Mouse (Mus musculus) myocyte (in vitro differentiated cells): Measurements from ENCODE around the gene Twf2.

ENCODE experiments used
- CEBPB ChIP-seq: IDR thresholded peaks from 2 replicates; pipeline ENCODE4 v1.6.1; 2011; ENCODE audit warnings: mild to moderate bottlenecking, moderate library complexity; ENCODE audit not compliant: poor library complexity, insufficient read depth, severe bottlenecking
- E2F4 ChIP-seq: IDR thresholded peaks from one replicate; pipeline ENCODE4 v1.6.1; 2011; ENCODE audit warnings: mild to moderate bottlenecking, control low read depth, moderate library complexity; ENCODE audit not compliant: insufficient read depth
- MAX ChIP-seq: IDR thresholded peaks from one replicate; pipeline ENCODE4 v1.6.1; 2011; ENCODE audit warnings: low read depth, mild to moderate bottlenecking, control low read depth
- MYOD1 ChIP-seq, 3 experiments: IDR thresholded peaks; one replicate each; pipeline ENCODE4 v1.6.1; 2011; ENCODE audit warnings: control low read depth in 2 of 3, low read depth in 2 of 3, mild to moderate bottlenecking in 2 of 3, moderate library complexity in 1 of 3; ENCODE audit not compliant: insufficient read length in 2 of 3, control insufficient read depth in 1 of 3
- MYOG ChIP-seq, 3 experiments: IDR thresholded peaks; one replicate each; pipeline ENCODE4 v1.6.1; 2011; ENCODE audit warnings: control low read depth in 2 of 3, low read depth in 2 of 3, mild to moderate bottlenecking in 2 of 3; ENCODE audit not compliant: insufficient read length in 2 of 3, control insufficient read depth in 1 of 3, insufficient read depth in 1 of 3
- POLR2A ChIP-seq: IDR thresholded peaks from one replicate; pipeline ENCODE4 v1.6.1; 2011; ENCODE audit warnings: low read depth, mild to moderate bottlenecking, control low read depth, moderate library complexity; ENCODE audit not compliant: insufficient read length
- POLR2AphosphoS2 ChIP-seq: IDR thresholded peaks from one replicate; pipeline ENCODE4 v1.6.1; 2011; ENCODE audit warnings: low read depth, control low read depth; ENCODE audit not compliant: insufficient read length
- REST ChIP-seq: IDR thresholded peaks from one replicate; pipeline ENCODE4 v1.6.1; 2011; ENCODE audit warnings: mild to moderate bottlenecking, control low read depth, moderate library complexity; ENCODE audit not compliant: insufficient read depth, insufficient read length
- SRF ChIP-seq: IDR thresholded peaks from one replicate; pipeline ENCODE4 v1.6.1; 2011; ENCODE audit warnings: low read depth; ENCODE audit not compliant: control insufficient read depth, insufficient read length
- TCF12 ChIP-seq: IDR thresholded peaks from one replicate; pipeline ENCODE4 v1.6.1; 2011; ENCODE audit warnings: mild to moderate bottlenecking, control low read depth; ENCODE audit not compliant: poor library complexity, insufficient read depth, severe bottlenecking
- USF1 ChIP-seq: IDR thresholded peaks from one replicate; pipeline ENCODE4 v1.6.1; 2011; ENCODE audit warnings: low read depth, mild to moderate bottlenecking, control low read depth, moderate library complexity

GRCm38 (mm10) chr9:106250245-106250644 lies 47.3 kb downstream of the Twf2 start:
- TF ChIP-seq MAX (no peak), SRF (no peak), POLR2A (no peak), USF1 (no peak), MYOG (IDR thresholded peaks at IDR 0.05; ENCODE audit: control insufficient read depth in 1 of 3, insufficient read depth in 1 of 3, insufficient read length in 2 of 3, low read depth in 2 of 3) (no peak), REST (no peak), POLR2AphosphoS2 (no peak), E2F4 (no peak), MYOD1 (IDR thresholded peaks at IDR 0.05; ENCODE audit: control insufficient read depth in 1 of 3, insufficient read length in 2 of 3, low read depth in 2 of 3) (no peak), TCF12 (no peak), CEBPB (no peak)
